Mouse (Mus musculus): Measurements from ENCODE around the gene Rnf34.

The Rnf34 gene

DNA sequence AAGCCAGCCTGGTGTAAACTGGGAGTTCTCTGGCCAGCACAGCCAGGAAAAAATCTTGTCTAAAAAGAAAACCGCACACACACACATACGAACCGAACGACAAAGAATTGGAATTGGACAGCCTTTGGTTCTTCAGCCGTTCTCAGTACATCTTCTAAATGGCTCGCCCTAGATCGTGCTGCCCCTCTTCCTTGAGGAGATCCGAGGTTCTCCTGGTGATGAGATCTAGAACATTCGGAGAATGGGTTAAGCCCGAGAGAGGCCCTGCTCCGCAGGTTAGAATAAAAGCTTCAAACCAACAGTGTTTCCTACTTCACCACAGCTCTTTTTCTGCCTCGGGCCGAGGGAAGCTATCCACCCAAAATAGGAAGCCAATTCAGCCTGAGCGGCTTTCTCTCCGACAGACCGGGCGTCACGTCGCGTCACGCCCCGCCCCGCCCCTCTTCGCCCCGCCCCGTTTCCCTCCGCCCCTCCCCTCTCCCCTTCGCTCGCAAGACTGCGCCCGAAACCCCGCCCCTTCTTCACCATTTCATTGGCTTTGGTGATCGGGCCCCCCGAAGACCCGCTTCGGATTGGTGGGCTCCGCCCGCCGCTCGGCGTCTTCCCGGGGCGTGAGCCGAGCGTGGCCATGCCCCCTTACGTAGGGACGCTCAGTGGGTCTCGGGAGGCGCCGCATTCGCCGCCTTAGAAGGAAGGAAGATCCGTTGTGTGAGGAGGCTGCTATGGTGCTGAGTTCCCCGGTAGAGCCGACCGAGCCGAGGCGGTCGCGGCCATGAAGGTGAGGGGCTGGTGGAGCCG lies at the start of gene Rnf34:
Rnf34 (plus strand) TSS at position 528 of the 798 bp plus-strand sequence.
- DNase-seq (ENCODE audit: low read depth, low spot score): peak; percentile 96

DNA sequence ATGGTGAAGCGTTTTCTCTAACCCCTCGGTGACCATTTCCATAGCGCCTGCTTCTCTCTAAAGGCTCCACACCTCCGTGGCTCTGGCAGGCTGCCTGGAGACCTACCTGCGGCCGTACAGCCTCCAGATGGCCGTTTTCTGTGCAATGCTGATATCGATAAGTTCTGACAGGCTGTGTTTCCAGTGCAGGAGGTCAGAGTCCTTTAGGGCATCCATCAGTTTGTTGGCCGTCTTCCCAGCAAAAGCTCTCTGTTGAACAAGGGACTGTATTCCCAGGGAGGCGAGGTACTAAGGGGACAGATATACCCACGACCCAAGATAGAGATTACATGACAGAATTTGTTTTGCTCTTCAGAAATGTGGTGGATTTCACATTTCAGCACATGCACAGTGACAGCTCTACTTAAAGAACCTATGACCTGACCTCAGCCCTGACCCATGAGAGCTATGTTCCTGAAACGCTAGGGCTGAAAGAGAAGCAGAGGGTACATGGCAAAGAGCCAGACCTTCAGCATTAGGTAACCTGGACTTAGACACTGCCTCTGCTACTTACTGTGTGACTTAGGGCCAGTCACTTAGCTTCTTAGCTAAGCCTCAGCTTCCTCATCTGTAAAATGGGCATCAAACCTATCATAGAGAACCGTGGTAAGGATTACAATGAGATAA lies 49.4 kb upstream of the Rnf34 start:
- DNase-seq (ENCODE audit: low read depth, low spot score): no peak

GRCm38 (mm10) chr5:122801684-122802083 lies 48.2 kb upstream of the Rnf34 start:
- no peak for DNase-seq (ENCODE audit: low read depth, low spot score)

DNA sequence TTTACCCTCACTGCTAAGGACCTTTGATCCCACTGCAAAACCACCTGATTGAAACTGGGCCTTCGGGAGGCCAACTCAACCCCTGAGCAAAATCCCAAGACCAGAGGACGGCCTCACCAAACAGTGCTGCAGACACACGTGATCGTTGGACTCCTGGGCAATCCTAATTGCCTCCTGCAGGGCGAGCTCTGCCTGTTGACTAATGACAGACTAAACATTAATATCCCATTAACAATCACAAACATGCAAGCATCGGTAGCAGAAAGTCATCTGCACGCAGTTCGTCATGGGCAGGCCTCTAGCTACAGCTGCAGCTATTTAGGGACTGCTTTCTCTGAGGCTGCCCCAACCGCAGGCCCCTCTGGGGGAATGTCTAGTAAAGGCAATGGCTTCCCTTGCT lies 47.1 kb upstream of the Rnf34 start:
- no peak for DNase-seq (ENCODE audit: low read depth, low spot score)

DNA sequence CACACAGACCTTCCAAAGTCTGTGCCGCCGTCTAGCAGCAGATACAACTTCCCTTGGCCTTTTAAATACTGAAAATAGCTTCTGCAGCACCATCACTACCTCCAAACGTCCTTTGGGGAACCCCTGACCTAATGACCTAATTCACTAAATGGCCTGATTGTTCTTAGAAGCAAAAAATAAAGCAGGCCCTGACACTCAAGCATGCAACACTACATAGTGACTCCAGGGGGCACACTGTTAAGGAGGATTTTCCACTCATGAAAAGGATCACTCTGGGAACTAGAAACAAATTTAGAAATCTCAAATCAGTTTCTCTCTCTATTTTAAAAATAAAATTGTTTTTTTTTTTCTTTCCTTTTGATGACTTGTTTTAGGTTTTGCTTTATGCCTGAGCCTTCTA lies 44.3 kb upstream of the Rnf34 start:
- DNase-seq (ENCODE audit: low read depth, low spot score): no peak

GRCm38 (mm10) chr5:122811364-122812079 lies 38.3 kb upstream of the Rnf34 start:
- peak; percentile 68 for DNase-seq (ENCODE audit: low read depth, low spot score)

DNA sequence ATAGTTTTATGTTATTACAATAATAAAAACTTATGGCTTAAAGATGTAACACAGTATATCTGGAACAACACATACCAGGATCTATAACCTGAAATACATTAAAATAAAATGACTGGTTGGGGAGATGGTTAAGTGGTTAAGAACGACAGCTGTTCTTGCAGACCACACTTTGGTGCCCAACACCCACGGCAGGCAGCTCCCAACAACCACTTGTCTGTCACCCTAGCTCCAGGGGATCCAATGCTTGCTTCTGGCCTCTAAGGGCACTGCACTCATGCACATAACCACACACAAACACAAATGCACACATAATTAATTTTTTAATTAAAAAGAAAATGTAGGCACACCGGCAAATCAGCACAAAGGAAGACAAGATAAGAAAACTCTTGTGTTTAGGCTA lies 37.1 kb upstream of the Rnf34 start:
- no peak for DNase-seq (ENCODE audit: low read depth, low spot score)

DNA sequence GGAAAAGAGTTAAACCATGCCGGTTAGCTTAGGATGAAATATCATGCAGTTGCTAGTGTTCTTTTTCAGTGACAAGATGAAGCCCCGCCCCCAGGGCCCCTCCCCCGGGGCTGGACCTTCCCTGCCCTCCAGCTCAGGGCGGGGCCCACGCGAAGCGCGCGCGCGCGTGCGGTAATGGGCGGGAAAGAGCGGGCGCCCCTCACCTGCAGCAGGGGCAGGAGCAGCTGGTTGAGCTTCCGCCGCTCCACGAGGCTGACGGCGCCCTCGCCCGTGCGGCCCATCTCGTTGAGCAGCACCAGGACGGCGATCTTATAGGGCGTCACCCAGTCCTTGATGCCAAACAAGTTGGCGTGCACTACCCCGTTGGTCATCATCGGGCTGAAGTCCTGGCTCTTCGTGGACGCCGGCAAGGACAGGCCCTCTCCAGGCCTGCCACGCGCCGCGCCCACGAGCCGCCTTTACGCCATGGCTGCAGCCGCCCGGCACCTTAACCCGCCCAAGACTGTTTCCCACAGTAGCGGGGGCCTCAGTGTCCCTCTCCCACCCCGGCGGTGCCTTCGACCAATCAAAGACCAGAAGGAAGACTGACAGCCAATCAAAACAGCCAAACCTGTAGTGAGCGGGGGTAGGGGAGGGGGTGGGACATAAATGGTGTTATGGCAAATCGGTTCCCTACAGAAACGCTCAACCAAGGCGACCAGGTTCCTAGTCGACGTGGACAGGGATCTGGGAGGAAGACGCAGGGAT lies 28.9 kb upstream of the Rnf34 start, which contains the start of gene Anapc5:
Anapc5 (minus strand) TSS at position 563 of the 747 bp plus-strand sequence.
- DNase-seq (ENCODE audit: low read depth, low spot score): peak; percentile 96

DNA sequence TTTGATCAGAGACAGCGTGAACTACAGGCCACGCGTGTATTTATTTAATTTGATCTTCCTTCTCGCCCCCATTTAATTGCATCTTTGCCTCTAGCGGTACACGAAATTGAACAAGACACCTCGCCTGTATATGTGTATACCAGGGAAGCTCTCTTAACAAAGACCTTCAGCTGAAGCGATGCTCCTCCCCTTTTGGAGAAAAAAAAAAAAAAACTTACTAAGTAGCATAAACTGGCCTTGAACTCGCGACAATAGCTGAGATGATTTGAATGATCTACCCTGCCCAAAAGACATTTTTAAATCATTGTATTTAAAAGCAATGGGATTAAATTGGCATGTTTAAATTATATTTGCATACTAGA lies 28.3 kb upstream of the Rnf34 start:
- no peak for DNase-seq (ENCODE audit: low read depth, low spot score)

GRCm38 (mm10) chr5:122822441-122822840 lies 27.4 kb upstream of the Rnf34 start:
- DNase-seq (ENCODE audit: low read depth, low spot score): no peak

- no peak for DNase-seq (ENCODE audit: low read depth, low spot score)
Measured at GRCm38 (mm10) chr5:122823976-122824375, 25.9 kb upstream of the Rnf34 start.

GRCm38 (mm10) chr5:122824450-122824849 lies 25.4 kb upstream of the Rnf34 start:
- no peak for DNase-seq (ENCODE audit: low read depth, low spot score)

DNA sequence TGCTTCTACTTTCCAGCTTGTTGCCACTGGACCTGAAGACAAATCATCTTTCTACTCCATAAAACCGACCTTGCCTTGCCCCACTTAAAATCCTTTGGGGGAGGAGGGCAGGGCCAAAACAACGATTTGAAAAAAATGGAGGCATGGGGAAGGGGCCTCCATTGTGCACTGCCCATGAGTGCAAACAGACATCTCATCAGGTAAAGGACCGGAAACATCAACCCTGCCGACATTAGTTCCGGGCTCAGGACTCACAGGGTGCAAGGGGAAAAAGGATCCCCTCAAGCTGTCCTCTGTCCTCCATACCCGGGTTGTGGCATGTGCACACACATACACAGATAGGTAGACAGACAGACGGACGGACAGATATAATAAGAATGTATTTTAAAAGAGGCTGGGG lies 24.7 kb upstream of the Rnf34 start:
- DNase-seq (ENCODE audit: low read depth, low spot score): no peak

DNA sequence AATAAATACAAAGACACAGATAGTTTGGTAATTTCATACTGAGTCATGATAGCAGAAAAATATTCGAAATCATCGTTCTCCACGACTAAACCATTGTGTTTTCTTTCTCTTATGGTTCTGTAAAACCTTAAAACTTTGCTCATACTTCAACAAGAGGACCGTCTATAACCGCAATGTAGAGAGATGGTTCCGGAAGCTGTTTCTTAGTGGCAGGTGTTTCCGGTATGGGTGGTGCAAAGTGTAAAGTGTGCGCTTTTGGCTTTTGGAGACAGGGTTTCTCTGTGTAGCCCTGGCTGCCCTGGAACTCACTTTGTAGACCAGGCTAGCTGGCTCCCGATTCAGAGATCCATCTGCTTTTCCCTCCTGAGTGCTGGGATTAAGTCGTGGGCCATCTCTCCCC lies 17.3 kb upstream of the Rnf34 start:
- DNase-seq (ENCODE audit: low read depth, low spot score): no peak

GRCm38 (mm10) chr5:122832996-122833395 lies 16.9 kb upstream of the Rnf34 start:
- no peak for DNase-seq (ENCODE audit: low read depth, low spot score)

- DNase-seq (ENCODE audit: low read depth, low spot score): no peak
Measured at GRCm38 (mm10) chr5:122841126-122841525, 8.7 kb upstream of the Rnf34 start.

DNA sequence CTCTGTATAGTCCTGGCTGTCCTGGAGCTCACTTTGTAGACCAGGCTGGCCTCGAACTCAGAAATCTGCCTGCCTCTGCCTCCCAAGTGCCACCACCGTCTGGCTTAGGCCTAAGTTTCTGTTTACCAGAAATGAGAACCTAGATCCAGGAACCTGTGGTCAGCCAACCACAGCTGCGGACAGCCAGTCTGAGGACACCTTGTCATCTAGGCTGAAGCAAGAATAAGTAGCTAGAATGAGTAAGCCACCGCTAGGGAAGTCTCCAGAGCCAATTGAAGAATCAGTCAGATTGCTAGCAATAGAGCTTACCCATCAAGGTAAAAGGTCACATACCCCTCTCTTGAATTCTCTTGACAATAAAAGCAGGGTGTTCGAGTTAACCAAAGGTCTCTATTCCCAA lies 6.0 kb upstream of the Rnf34 start:
- DNase-seq (ENCODE audit: low read depth, low spot score): no peak

- peak; percentile 12 for DNase-seq (ENCODE audit: low read depth, low spot score)
Measured at GRCm38 (mm10) chr5:122850319-122851002, 613 bp downstream of the Rnf34 start.

DNA sequence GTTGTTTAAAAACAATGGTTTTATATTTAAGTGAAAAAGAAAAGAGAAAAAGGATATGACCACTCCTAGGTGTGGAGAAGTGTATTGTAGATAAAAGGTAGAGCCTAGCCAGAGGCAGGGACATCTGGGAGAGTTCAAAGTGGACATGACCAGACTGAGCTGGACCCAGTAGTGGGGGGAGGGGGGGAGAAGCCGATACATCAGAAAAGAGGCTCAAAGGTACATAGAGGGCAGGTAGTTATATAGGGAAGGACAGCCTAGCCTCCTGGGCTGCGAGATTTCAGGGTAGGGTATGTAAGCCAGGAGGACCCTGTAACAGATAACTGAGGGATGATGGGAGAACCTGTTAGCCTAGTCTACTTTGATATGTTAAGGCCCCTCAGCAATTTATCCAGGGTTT lies 2.8 kb downstream of the Rnf34 start:
- no peak for DNase-seq (ENCODE audit: low read depth, low spot score)

GRCm38 (mm10) chr5:122855858-122856257 lies 6.0 kb downstream of the Rnf34 start:
- no peak for DNase-seq (ENCODE audit: low read depth, low spot score)

DNA sequence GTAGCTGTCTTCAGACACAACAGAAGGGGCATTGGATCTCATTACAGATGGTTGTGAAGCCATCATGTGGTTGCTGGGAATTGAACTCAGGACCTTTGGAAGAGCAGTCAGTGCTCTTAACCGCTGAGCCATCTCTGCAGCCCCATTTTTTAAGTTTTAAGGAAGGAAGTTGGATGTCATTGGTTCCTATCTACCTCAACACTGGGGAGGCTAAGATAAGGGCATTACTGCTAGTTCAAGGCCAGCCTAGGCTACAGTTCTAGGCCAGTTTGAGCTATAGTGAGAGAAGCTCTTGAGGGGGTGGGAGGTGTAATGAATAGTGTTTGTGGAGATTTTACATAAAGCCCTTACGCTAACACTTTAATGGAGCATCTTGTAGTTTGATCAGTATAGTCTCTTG lies 13.2 kb downstream of the Rnf34 start:
- DNase-seq (ENCODE audit: low read depth, low spot score): no peak

Data from c-Kit-negative CD71-positive TER-119-positive erythroid progenitor cells, embryonic 14.5 days (primary cell).